Mouse (Mus musculus) brain, embryonic 18.5 days (tissue): ENCODE results near the gene Cstb.

Source experiments
- DNase-seq: peaks from one replicate; pipeline ENCODE4 v3.0.0-alpha.2; 2012; ENCODE audit warnings: low read depth, low spot score

The Cstb gene

GRCm38 (mm10) chr10:78460463-78460862, 35.0 kb downstream of the Cstb start:
- no peak for DNase-seq

- no peak for DNase-seq
These were observed 36.3 kb downstream of the Cstb start for GRCm38 (mm10) chr10:78461767-78462166.

- DNase-seq: no peak
These were observed 37.7 kb downstream of the Cstb start for GRCm38 (mm10) chr10:78462945-78463768.

GRCm38 (mm10) chr10:78463769-78464167, 38.3 kb downstream of the Cstb start:
- DNase-seq: no peak

GRCm38 (mm10) chr10:78464201-78464791, 38.8 kb downstream of the Cstb start:
- DNase-seq: no peak

- peak; percentile 76 for DNase-seq
These were observed 39.3 kb downstream of the Cstb start, which contains the start of gene Pdxk for GRCm38 (mm10) chr10:78464792-78465207. Pdxk (minus strand) TSS chr10:78464975.

GRCm38 (mm10) chr10:78465472-78465871, 40.0 kb downstream of the Cstb start:
- DNase-seq: no peak

- no peak for DNase-seq
These were observed 41.2 kb downstream of the Cstb start for GRCm38 (mm10) chr10:78466647-78467046.

GRCm38 (mm10) chr10:78467761-78468310, 42.4 kb downstream of the Cstb start:
- DNase-seq: no peak

- no peak for DNase-seq
These were observed 45.3 kb downstream of the Cstb start for GRCm38 (mm10) chr10:78470582-78471313.

- no peak for DNase-seq
These were observed 46.6 kb downstream of the Cstb start for GRCm38 (mm10) chr10:78472046-78472445.

- no peak for DNase-seq
These were observed 48.0 kb downstream of the Cstb start for GRCm38 (mm10) chr10:78473434-78473833.

GRCm38 (mm10) chr10:78474759-78475158, 49.3 kb downstream of the Cstb start:
- DNase-seq: no peak

- no peak for DNase-seq
These were observed 51.4 kb downstream of the Cstb start for GRCm38 (mm10) chr10:78476821-78477220.
